Mouse (Mus musculus): Measurements from ENCODE around the gene Cdca5. TPM values are rescaled to one million over a fixed set of nuclear protein-coding genes. Genes with fewer than 3 reads are reported as not detected.
"Not testable (repeated sequence)": the region's sequence is repeated elsewhere in the genome, so short reads cannot be mapped to it uniquely, and the experiment has no call there.

Cdca5 gene
- total RNA-seq, 2 experiments from 2014 or later: 0.99 to 1.0 TPM

DNA sequence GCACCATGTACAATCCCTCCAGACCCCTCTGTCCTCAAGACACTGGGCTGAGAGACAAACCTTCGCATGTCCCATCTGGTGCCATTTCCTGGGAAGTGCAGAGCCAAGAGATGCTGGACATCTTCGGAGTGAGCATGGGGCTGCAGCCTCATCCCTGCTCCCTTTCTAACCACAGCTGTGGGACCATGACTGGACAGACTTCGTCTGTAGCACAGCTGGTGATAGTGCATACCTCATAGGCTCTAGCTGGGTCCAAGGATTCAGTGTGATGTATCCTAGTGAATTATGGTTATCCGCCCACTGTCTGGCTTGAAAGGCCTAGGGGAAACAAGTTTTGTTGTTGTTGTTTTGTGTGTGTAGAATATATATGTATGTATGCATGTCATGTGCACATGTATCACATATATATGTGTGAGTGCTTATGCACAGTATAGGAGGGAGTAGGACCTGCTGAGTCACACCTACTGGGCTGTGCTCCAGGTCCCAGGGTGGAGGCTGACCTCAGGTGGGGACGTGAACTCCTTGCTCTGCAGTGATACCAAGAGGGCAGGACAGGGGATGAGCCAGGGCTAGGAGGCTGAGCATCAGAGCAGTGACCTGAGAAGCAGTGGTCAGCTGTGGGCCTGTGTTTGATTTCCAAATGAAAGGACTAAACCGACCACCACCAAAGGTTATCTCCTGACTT lies 17.5 kb downstream of the Cdca5 start:
- DNase-seq (ENCODE audit: low spot score in 2 of 2): no peak

GRCm38 (mm10) chr19:6104476-6104875 lies 19.7 kb downstream of the Cdca5 start:
- no peak for DNase-seq (ENCODE audit: low spot score in 2 of 2)

GRCm38 (mm10) chr19:6105586-6105985 lies 20.8 kb downstream of the Cdca5 start, which contains the start of gene Naaladl1:
Gene Naaladl1 (plus strand): TSS chr19:6105782.
- no peak for DNase-seq (ENCODE audit: low spot score in 2 of 2)

- no peak for DNase-seq (ENCODE audit: low spot score in 2 of 2)
These were observed 28.3 kb downstream of the Cdca5 start for GRCm38 (mm10) chr19:6113116-6113515.

GRCm38 (mm10) chr19:6116113-6116850 lies 31.5 kb downstream of the Cdca5 start:
- DNase-seq (ENCODE audit: low spot score in 2 of 2): no peak

- no peak for DNase-seq (ENCODE audit: low spot score in 2 of 2)
These were observed 32.7 kb downstream of the Cdca5 start for GRCm38 (mm10) chr19:6117346-6117985.

DNA sequence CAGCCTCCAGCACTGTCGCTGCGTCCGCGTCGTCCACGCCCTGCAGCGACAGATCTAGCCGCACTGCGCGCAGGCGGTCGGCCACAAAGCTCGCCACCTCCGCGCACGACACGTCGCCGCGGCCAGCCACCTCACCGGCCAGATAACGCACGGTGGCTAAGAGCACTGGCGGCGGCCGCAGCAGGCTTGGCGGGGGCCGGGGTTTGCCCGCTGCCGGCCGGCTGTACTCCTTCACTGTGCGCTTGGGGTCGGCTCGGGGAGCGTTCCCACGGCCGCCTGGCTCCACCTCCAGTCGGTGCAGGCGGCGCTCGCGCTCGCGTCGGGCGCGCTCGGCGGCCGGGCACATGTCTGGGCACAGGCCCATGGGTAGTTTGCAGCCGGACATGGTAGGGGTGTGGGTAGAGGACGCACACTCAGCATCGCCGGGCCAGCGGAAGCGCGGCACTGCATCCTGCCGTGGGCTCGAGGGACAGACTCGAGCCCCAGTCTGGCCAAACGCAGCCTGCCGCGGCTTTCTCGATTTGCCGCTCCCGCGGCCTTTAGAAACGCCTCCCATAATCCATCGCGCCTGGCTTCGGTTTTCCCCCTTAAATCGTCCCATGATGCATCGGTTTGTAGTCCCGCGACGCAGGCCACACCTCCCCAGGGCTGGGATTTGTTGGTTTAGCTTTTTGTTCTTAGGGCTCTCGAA lies 33.3 kb downstream of the Cdca5 start, which contains the start of gene Sac3d1:
Gene Sac3d1, minus strand, starts transcription at position 665 of the 691 bp plus-strand sequence.
- DNase-seq (ENCODE audit: low spot score in 2 of 2): peak; percentile 89 to 93

- DNase-seq (ENCODE audit: low spot score in 2 of 2): no peak
These were observed 33.9 kb downstream of the Cdca5 start for GRCm38 (mm10) chr19:6118677-6119185.

DNA sequence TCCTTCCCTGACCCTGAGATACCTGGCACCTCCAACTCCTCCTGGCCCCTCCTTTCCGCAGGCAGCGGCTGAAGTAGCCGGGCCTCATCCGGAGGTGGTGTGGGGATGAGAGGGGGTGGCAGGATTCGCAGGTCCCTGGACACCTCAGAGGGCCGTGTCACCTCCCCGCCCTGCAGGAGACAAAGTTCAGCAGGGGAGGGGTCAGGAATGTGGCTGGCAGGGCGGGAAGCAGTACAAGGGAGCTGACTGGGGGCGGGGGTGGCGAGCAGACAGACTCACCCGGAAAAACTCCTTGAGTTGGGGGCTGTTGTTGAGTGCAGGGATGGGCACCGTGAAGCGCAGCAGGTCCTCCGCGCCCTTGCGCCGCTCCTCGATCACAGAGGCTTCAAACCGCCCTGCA lies 37.0 kb downstream of the Cdca5 start:
- no peak for DNase-seq (ENCODE audit: low spot score in 2 of 2)

DNA sequence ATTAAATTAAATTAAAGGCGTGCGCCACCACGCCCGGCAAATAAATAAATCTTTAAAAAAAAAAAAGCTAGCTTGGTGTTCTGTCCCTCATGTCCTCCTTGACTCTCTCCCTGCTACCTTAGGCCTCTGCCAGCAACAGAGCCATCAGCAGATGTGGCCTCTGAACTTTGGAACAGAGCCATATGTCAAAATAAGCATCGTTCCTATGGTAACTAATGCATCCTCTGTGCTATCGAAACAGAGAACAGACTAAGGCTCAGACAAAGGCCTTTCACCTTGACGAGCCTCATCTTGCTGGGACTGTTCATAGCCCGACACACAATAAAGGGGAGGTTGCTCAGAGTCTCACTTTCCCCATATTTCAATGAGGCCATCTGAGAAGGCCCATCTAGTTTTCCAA lies 38.5 kb downstream of the Cdca5 start:
- no peak for DNase-seq (ENCODE audit: low spot score in 2 of 2)

- no peak for DNase-seq (ENCODE audit: low spot score in 2 of 2)
These were observed 40.1 kb downstream of the Cdca5 start for GRCm38 (mm10) chr19:6124898-6125297.

- no peak for DNase-seq (ENCODE audit: low spot score in 2 of 2)
These were observed 41.5 kb downstream of the Cdca5 start for GRCm38 (mm10) chr19:6126289-6126688.

GRCm38 (mm10) chr19:6126789-6127580 lies 42.2 kb downstream of the Cdca5 start:
- no peak for DNase-seq (ENCODE audit: low spot score in 2 of 2)

- peak; percentile 94 to 95 for DNase-seq (ENCODE audit: low spot score in 2 of 2)
These were observed 43.1 kb downstream of the Cdca5 start, which contains the start of gene Snx15 for GRCm38 (mm10) chr19:6127760-6128341. Gene Snx15 (minus strand): TSS chr19:6128304.

DNA sequence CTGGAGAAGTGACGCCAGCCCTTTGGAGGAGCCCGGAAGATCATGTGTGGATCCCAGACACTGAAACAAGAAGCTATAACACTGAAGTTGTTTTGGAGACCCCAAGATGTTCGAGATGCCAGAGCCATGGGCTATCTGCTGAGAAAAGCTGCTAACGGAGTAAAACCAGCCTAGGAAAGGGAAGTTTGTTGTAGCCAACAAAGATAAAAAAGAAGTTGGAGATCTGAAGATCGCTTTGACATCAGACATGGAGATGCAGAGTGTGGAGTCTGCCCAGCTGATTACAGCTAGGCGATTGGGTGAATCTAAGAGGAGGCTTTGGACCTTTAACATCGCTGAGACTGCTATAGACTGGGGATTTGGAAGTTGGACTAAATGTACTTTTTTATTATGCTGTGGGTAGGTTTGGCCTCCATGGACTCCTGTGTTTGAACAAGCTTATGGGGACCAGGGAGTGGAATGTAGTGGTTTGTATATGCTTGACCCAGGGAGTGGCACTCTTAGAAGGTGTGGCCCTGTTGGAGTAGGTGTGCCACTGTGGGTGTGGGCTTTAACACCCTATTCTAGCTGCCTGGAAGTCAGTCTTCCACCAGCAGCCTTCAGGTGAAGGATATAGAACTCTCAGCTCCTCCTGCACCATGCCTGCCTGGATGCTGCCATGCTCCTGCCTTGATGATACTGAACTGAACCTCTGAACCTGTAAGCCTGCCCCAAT lies 45.8 kb downstream of the Cdca5 start:
- not testable (repeated sequence) for DNase-seq (ENCODE audit: low spot score in 2 of 2)

GRCm38 (mm10) chr19:6132171-6132827 lies 47.5 kb downstream of the Cdca5 start:
- DNase-seq (ENCODE audit: low spot score in 2 of 2): no peak

DNA sequence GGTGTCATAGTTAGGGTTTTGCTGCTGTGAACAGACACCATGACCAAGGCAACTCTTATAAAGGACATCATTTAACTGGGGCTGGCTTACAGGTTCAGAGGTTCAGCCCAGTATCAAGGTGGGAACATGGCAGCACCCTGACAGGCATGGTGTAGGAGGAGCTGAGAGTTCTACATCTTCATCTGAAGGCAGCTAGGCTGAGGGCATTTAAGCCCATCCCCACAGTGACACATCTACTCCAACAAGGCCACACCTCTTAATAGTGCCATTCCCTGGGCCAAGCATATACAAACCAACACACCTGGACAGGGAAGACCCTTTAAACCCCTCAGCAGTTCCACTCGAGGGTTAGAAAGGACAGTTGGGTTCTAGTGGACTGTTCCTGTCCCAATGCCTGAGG lies 48.4 kb downstream of the Cdca5 start:
- not testable (repeated sequence) for DNase-seq (ENCODE audit: low spot score in 2 of 2)

GRCm38 (mm10) chr19:6136397-6136796 lies 51.6 kb downstream of the Cdca5 start:
- DNase-seq (ENCODE audit: low spot score in 2 of 2): no peak

GRCm38 (mm10) chr19:6139701-6140100 lies 54.9 kb downstream of the Cdca5 start:
- no peak for DNase-seq (ENCODE audit: low spot score in 2 of 2)
